Mouse (Mus musculus) MEL (cell line): ENCODE results near the gene Kif6. TPM values are rescaled to one million over a fixed set of nuclear protein-coding genes. Genes with fewer than 3 reads are reported as not detected.
A peak's percentile ranks its signal among the peaks of the same experiment; 100 is the strongest.

ENCODE experiments used
- DNase-seq: peaks from one replicate; pipeline ENCODE4 v3.0.0; 2011; ENCODE audit warnings: low read depth, low spot score
- H3K27ac ChIP-seq: 2 replicates; pipeline ENCODE4 v1.5.1; 2012; ENCODE audit warnings: low read depth, mild to moderate bottlenecking, control low read depth, low read length, moderate library complexity; ENCODE audit not compliant: control insufficient read depth
- H3K27me3 ChIP-seq, 2 experiments: fragments of 150-350 bp in 1 of 2; sonication (generic) in 1 of 2; 2 replicates each; pipeline ENCODE4 v1.6.1; 2012; ENCODE audit warnings: low read length in 2 of 2, mild to moderate bottlenecking in 2 of 2, improper control_type of control experiment in 1 of 2, moderate library complexity in 1 of 2; ENCODE audit not compliant: insufficient read depth in 2 of 2, control insufficient read depth in 1 of 2
- H3K36me3 ChIP-seq, 2 experiments: 2 replicates each; pipeline ENCODE4 v1.6.1; 2012 to 2014; ENCODE audit warnings: low read length in 2 of 2, improper control_type of control experiment in 1 of 2, inconsistent platforms in 1 of 2, mild to moderate bottlenecking in 1 of 2; ENCODE audit not compliant: insufficient read depth in 2 of 2, control insufficient read depth in 1 of 2
- H3K4me1 ChIP-seq, 2 experiments: fragments of 150-350 bp in 1 of 2; sonication (generic) in 1 of 2; 2 replicates each; pipeline ENCODE4 v1.6.1; 2012; ENCODE audit warnings: low read length in 2 of 2, improper control_type of control experiment in 1 of 2, mild to moderate bottlenecking in 1 of 2; ENCODE audit not compliant: insufficient read depth in 2 of 2, control insufficient read depth in 1 of 2
- H3K4me3 ChIP-seq, 2 experiments: fragments of 150-350 bp in 1 of 2; sonication (generic) in 1 of 2; 2 replicates each; pipeline ENCODE4 v1.5.1; 2012; ENCODE audit warnings: low read depth in 2 of 2, low read length in 2 of 2, mild to moderate bottlenecking in 2 of 2, moderate library complexity in 2 of 2, control low read depth in 1 of 2, improper control_type of control experiment in 1 of 2; ENCODE audit not compliant: control insufficient read depth in 1 of 2, insufficient read depth in 1 of 2
- H3K79me2 ChIP-seq: 2 replicates; pipeline ENCODE4 v1.6.1; 2012; ENCODE audit warnings: mild to moderate bottlenecking, low read length, moderate library complexity; ENCODE audit not compliant: control insufficient read depth, poor library complexity, insufficient read depth
- H3K9ac ChIP-seq: 2 replicates; pipeline ENCODE4 v1.6.1; 2012; ENCODE audit warnings: low read depth, mild to moderate bottlenecking, control low read depth, low read length, moderate library complexity; ENCODE audit not compliant: control insufficient read depth, poor library complexity, severe bottlenecking
- H3K9me3 ChIP-seq: fragments of 150-350 bp; sonication (generic); replicated peaks from 2 replicates; pipeline ENCODE4 v1.6.1; 2012; ENCODE audit warnings: mild to moderate bottlenecking, low read length, improper control_type of control experiment, moderate library complexity; ENCODE audit not compliant: insufficient read depth
- BHLHE40 ChIP-seq: IDR thresholded peaks from 2 replicates; pipeline ENCODE4 v1.6.1; 2012; ENCODE audit warnings: low read depth, mild to moderate bottlenecking, inconsistent platforms, low read length, improper control_type of control experiment, borderline replicate concordance
- CHD1 ChIP-seq: IDR thresholded peaks from 2 replicates; pipeline ENCODE4 v1.6.1; 2012; ENCODE audit warnings: low read depth, mild to moderate bottlenecking, inconsistent platforms, low read length, improper control_type of control experiment
- CHD2 ChIP-seq: IDR thresholded peaks from 2 replicates; pipeline ENCODE4 v1.6.1; 2011; ENCODE audit warnings: low read length, improper control_type of control experiment
- CTCF ChIP-seq, 3 experiments: IDR thresholded peaks in 2 of 3; conservative IDR thresholded peaks in 1 of 3; 2 replicates each; pipeline ENCODE4 v1.5.1; 2011 to 2012; ENCODE audit warnings: low read length in 3 of 3, low read depth in 2 of 3, mild to moderate bottlenecking in 2 of 3, improper control_type of control experiment in 1 of 3, inconsistent platforms in 1 of 3, mixed read lengths in 1 of 3, moderate library complexity in 1 of 3; ENCODE audit not compliant: control insufficient read depth in 1 of 3, insufficient read depth in 1 of 3, poor library complexity in 1 of 3, severe bottlenecking in 1 of 3
- E2F4 ChIP-seq: IDR thresholded peaks from 2 replicates; pipeline ENCODE4 v1.6.1; 2011; ENCODE audit warnings: low read depth, low read length, improper control_type of control experiment, borderline replicate concordance
- EP300 ChIP-seq, 2 experiments: IDR thresholded peaks; 2 replicates each; pipeline ENCODE4 v1.6.1; 2011; ENCODE audit warnings: improper control_type of control experiment in 2 of 2, low read length in 2 of 2, low read depth in 1 of 2, mild to moderate bottlenecking in 1 of 2
- ETS1 ChIP-seq: IDR thresholded peaks from 2 replicates; pipeline ENCODE4 v1.6.1; 2012; ENCODE audit warnings: low read depth, mild to moderate bottlenecking, inconsistent platforms, low read length, improper control_type of control experiment, moderate library complexity
- GATA1 ChIP-seq: IDR thresholded peaks from 2 replicates; pipeline ENCODE4 v1.6.1; 2011; ENCODE audit warnings: low read depth, low read length, improper control_type of control experiment
- HCFC1 ChIP-seq: IDR thresholded peaks from 2 replicates; pipeline ENCODE4 v1.6.1; 2012; ENCODE audit warnings: low read depth, mild to moderate bottlenecking, inconsistent platforms, low read length, improper control_type of control experiment, moderate library complexity
- JUND ChIP-seq: IDR thresholded peaks from 2 replicates; pipeline ENCODE4 v1.6.1; 2011; ENCODE audit warnings: low read depth, mild to moderate bottlenecking, improper control_type of control experiment, low read length
- MAFK ChIP-seq: IDR thresholded peaks from 2 replicates; pipeline ENCODE4 v1.6.1; 2011; ENCODE audit warnings: low read depth, mild to moderate bottlenecking, low read length, improper control_type of control experiment, borderline replicate concordance
- MAX ChIP-seq: IDR thresholded peaks from 2 replicates; pipeline ENCODE4 v1.6.1; 2011; ENCODE audit warnings: low read length, improper control_type of control experiment
- MEF2A ChIP-seq: IDR thresholded peaks from 2 replicates; pipeline ENCODE4 v1.6.1; 2014; ENCODE audit warnings: low read depth, mild to moderate bottlenecking, inconsistent platforms, low read length, improper control_type of control experiment; ENCODE audit not compliant: poor library complexity, insufficient replicate concordance, severe bottlenecking; ENCODE audit errors: extremely low read depth
- MYB ChIP-seq: IDR thresholded peaks from 2 replicates; pipeline ENCODE4 v1.6.1; 2011; ENCODE audit warnings: mild to moderate bottlenecking, low read depth, low read length, improper control_type of control experiment
- MYC ChIP-seq: IDR thresholded peaks from 2 replicates; pipeline ENCODE4 v1.6.1; 2011; ENCODE audit warnings: low read depth, mild to moderate bottlenecking, low read length, improper control_type of control experiment, moderate library complexity
- NELFE ChIP-seq: IDR thresholded peaks from 2 replicates; pipeline ENCODE4 v1.6.1; 2011; ENCODE audit warnings: low read depth, low read length, improper control_type of control experiment
- POLR2A ChIP-seq, 2 experiments: IDR thresholded peaks; 2 replicates each; pipeline ENCODE4 v1.6.1; 2011 to 2012; ENCODE audit warnings: low read length in 2 of 2, mild to moderate bottlenecking in 2 of 2, control low read depth in 1 of 2, improper control_type of control experiment in 1 of 2, low read depth in 1 of 2, moderate library complexity in 1 of 2; ENCODE audit not compliant: control insufficient read depth in 1 of 2, insufficient read depth in 1 of 2, poor library complexity in 1 of 2
- POLR2AphosphoS5 ChIP-seq: IDR thresholded peaks from 2 replicates; pipeline ENCODE4 v1.6.1; 2012; ENCODE audit warnings: low read depth, borderline replicate concordance, mild to moderate bottlenecking, inconsistent platforms, low read length, moderate library complexity, mixed read lengths
- RAD21 ChIP-seq: IDR thresholded peaks from 2 replicates; pipeline ENCODE4 v1.6.1; 2011; ENCODE audit warnings: mild to moderate bottlenecking, low read depth, low read length, improper control_type of control experiment
- RCOR1 ChIP-seq: IDR thresholded peaks from 2 replicates; pipeline ENCODE4 v1.6.1; 2012; ENCODE audit warnings: low read depth, mild to moderate bottlenecking, inconsistent platforms, low read length, improper control_type of control experiment
- SIN3A ChIP-seq: IDR thresholded peaks from 2 replicates; pipeline ENCODE4 v1.6.1; 2012; ENCODE audit warnings: low read length, improper control_type of control experiment, inconsistent platforms
- SMC3 ChIP-seq: IDR thresholded peaks from 2 replicates; pipeline ENCODE4 v1.6.1; 2011; ENCODE audit warnings: low read depth, low read length, improper control_type of control experiment
- TBP ChIP-seq: IDR thresholded peaks from 2 replicates; pipeline ENCODE4 v1.8.0; 2011; ENCODE audit warnings: low read depth, low read length, improper control_type of control experiment
- TCF12 ChIP-seq: IDR thresholded peaks from 2 replicates; pipeline ENCODE4 v1.6.1; 2014; ENCODE audit warnings: low read depth, mild to moderate bottlenecking, inconsistent platforms, low read length, improper control_type of control experiment, moderate library complexity
- USF1 ChIP-seq: IDR thresholded peaks from 2 replicates; pipeline ENCODE4 v1.6.1; 2014; ENCODE audit warnings: low read depth, mild to moderate bottlenecking, inconsistent platforms, low read length, improper control_type of control experiment, moderate library complexity
- USF2 ChIP-seq, 2 experiments: IDR thresholded peaks; 2 replicates each; pipeline ENCODE4 v1.6.1; 2011 to 2012; ENCODE audit warnings: improper control_type of control experiment in 2 of 2, low read length in 2 of 2, borderline replicate concordance in 1 of 2, inconsistent platforms in 1 of 2, low read depth in 1 of 2, mild to moderate bottlenecking in 1 of 2; ENCODE audit not compliant: insufficient read depth in 1 of 2
- ZC3H11A ChIP-seq: IDR thresholded peaks from 2 replicates; pipeline ENCODE4 v1.6.1; 2012; ENCODE audit warnings: low read depth, mild to moderate bottlenecking, inconsistent platforms, low read length, improper control_type of control experiment
- ZKSCAN1 ChIP-seq: IDR thresholded peaks from 2 replicates; pipeline ENCODE4 v1.6.1; 2012; ENCODE audit warnings: low read depth, mild to moderate bottlenecking, inconsistent platforms, low read length, improper control_type of control experiment, moderate library complexity
- ZMIZ1 ChIP-seq: IDR thresholded peaks from 2 replicates; pipeline ENCODE4 v1.6.1; 2012; ENCODE audit warnings: low read depth, mild to moderate bottlenecking, inconsistent platforms, low read length, improper control_type of control experiment, moderate library complexity
- ZNF384 ChIP-seq: IDR thresholded peaks from 2 replicates; pipeline ENCODE4 v1.6.1; 2012; ENCODE audit warnings: low read depth, mild to moderate bottlenecking, inconsistent platforms, low read length, improper control_type of control experiment
- polyA plus RNA-seq, 2 experiments: library from polyadenylated mRNA; stranded (reverse) in 1 of 2; unstranded in 1 of 2; fragments of >175 nt in 1 of 2; fragments of >200 nt in 1 of 2; gene quantifications; 2 replicates each; pipeline versions ENCODE4 v1.2.1 to v1.2.4; 2012; ENCODE audit warnings: low replicate concordance in 2 of 2, low read depth in 1 of 2; ENCODE audit not compliant: insufficient read length in 2 of 2, insufficient read depth in 1 of 2, missing spikeins in 1 of 2
- total RNA-seq: library from RNA; depleted of rRNA; stranded (reverse); fragments of 300-350 nt; gene quantifications from 2 replicates; pipeline ENCODE4 v1.2.3, GENCODE M21; 2012

Kif6 gene
- total and polyA plus RNA-seq, 3 experiments: not detected

DNA sequence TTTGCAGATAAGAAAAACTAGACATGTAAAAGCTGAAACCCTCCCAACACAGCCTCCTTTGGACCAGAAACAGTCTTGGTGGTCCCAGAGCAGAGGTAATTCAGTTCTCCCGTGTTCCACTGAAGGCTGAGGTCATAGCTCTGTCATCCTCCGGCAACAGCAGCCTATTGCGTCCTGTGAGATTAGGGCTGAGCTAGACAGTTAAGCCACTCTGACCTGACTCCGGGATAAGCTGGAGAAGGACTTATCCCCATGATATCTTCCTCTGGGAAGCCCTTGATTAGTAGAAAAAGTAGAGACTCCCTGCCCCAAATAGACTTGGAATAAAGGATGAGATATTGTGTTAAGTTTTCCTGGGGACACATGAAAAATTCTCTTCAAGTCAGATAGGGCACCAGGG lies 319.6 kb downstream of the Kif6 start:
- Histone ChIP-seq H3K4me1 (no peaks in the 10 kb centered on the region; a peak in 1 of 4 replicates), H3K27ac (no peak overlapping the region), H3K36me3 (no peaks in the 10 kb centered on the region), H3K9ac (no peak overlapping the region), H3K9me3 (no peaks in the 10 kb centered on the region), H3K27me3 (no peaks in the 10 kb centered on the region), H3K4me3 (no peak overlapping the region)
- DNase-seq: no peak
- TF ChIP-seq TCF12 (no peak), USF1 (no peak), E2F4 (no peak), CTCF (IDR thresholded peaks at IDR 0.05 in 2 of 3, conservative IDR thresholded peaks at IDR 0.05 in 1 of 3; ENCODE audit: control insufficient read depth in 1 of 3, insufficient read depth in 1 of 3, low read depth in 2 of 3, low read length in 3 of 3, poor library complexity in 1 of 3, severe bottlenecking in 1 of 3) (no peak), TBP (no peak), ZNF384 (no peak), RCOR1 (no peak), MAFK (no peak), NELFE (no peak)
- TF ChIP-seq, all 39 proteins: peak for 0
- no peaks in the 10 kb centered on the region for H3K79me2 ChIP-seq

DNA sequence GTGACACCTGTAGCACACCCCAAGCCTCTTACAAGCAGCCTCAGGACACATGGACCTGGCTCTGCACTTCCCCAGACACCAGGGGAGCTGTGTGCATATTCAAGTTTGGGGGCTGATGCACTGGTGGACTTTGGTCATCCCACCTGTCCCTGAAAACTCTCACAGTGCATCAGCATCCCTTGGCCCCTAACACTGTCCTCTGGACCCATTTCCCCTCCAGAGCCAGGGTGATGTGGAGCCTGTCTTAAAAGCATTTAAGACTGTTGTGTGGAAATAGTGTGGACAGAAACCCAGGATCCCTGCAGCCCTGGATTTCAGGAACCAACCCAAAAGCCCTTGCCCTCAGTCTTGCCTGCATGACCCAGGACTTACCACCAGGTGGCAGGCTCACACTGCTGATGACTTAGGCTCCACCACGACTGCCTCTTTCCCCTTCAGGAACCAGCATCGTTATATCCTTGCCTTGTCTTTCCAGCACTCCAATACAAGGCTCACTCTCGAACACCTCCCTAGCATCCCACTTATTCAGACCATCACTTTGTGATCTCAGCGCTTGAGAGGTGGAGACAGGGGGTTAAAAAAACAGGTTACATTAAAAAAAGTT lies 320.8 kb downstream of the Kif6 start:
- Histone ChIP-seq H3K9ac (peak overlapping the region; percentile 37), H3K79me2 (no peaks in the 10 kb centered on the region), H3K9me3 (no peaks in the 10 kb centered on the region), H3K27ac (no peak overlapping the region), H3K4me1 (no peaks in the 10 kb centered on the region; a peak in 1 of 4 replicates), H3K4me3 (no peak overlapping the region), H3K36me3 (no peaks in the 10 kb centered on the region), H3K27me3 (no peaks in the 10 kb centered on the region)
- DNase-seq: peak; percentile 80
- TF ChIP-seq HCFC1 (no peak), JUND (no peak), USF1 (no peak), SIN3A (no peak), MEF2A (no peak), RAD21 (peak; percentile 98), CHD1 (no peak), ZMIZ1 (no peak), ETS1 (no peak), CHD2 (no peak), USF2 (IDR thresholded peaks at IDR 0.05; ENCODE audit: borderline replicate concordance in 1 of 2, insufficient read depth in 1 of 2, low read depth in 1 of 2, low read length in 2 of 2) (no peak), GATA1 (no peak), TCF12 (no peak), ZKSCAN1 (no peak), MAX (0 out of 2 replicates have a peak, but pooled peaks have one; percentile 22), ZNF384 (no peak), ZC3H11A (peak; percentile 94), EP300 (IDR thresholded peaks at IDR 0.05; ENCODE audit: low read depth in 1 of 2, low read length in 2 of 2) (no peak), E2F4 (no peak), MAFK (no peak), BHLHE40 (no peak), SMC3 (peak; percentile 99), RCOR1 (no peak), MYC (no peak), TBP (no peak), POLR2AphosphoS5 (no peak), NELFE (no peak), CTCF (IDR thresholded peaks at IDR 0.05 in 2 of 3, conservative IDR thresholded peaks at IDR 0.05 in 1 of 3; ENCODE audit: control insufficient read depth in 1 of 3, insufficient read depth in 1 of 3, low read depth in 2 of 3, low read length in 3 of 3, poor library complexity in 1 of 3, severe bottlenecking in 1 of 3) (peak; percentile 91 to 98 (median 95)), POLR2A (IDR thresholded peaks at IDR 0.05; ENCODE audit: control insufficient read depth in 1 of 2, insufficient read depth in 1 of 2, low read depth in 1 of 2, low read length in 2 of 2, poor library complexity in 1 of 2) (no peak), MYB (no peak)
